Mouse (Mus musculus) myocyte (in vitro differentiated cells): ENCODE measurements around the gene Nadk2. TPM values are rescaled to one million over a fixed set of nuclear protein-coding genes. Genes with fewer than 3 reads are reported as not detected.

Source experiments
- H3K27me3 ChIP-seq: one replicate; pipeline ENCODE4 v1.6.1; 2011; ENCODE audit not compliant: control insufficient read depth, insufficient read depth, insufficient read length
- H3K36me3 ChIP-seq: one replicate; pipeline ENCODE4 v1.6.1; 2011; ENCODE audit not compliant: control insufficient read depth, insufficient read depth
- H3K4me2 ChIP-seq: one replicate; pipeline ENCODE4 v1.6.1; 2011; ENCODE audit warnings: low read depth, control low read depth
- H3K4me3 ChIP-seq: one replicate; pipeline ENCODE4 v1.5.1; 2011; ENCODE audit warnings: mild to moderate bottlenecking, control low read depth, moderate library complexity
- H3K79me2 ChIP-seq: one replicate; pipeline ENCODE4 v1.6.1; 2011; ENCODE audit not compliant: control insufficient read depth, insufficient read depth
- H3ac ChIP-seq: one replicate; pipeline ENCODE4 v1.6.1; 2011; ENCODE audit not compliant: control insufficient read depth, insufficient read length
- CEBPB ChIP-seq: IDR thresholded peaks from 2 replicates; pipeline ENCODE4 v1.6.1; 2011; ENCODE audit warnings: mild to moderate bottlenecking, moderate library complexity; ENCODE audit not compliant: poor library complexity, insufficient read depth, severe bottlenecking
- E2F4 ChIP-seq: IDR thresholded peaks from one replicate; pipeline ENCODE4 v1.6.1; 2011; ENCODE audit warnings: mild to moderate bottlenecking, control low read depth, moderate library complexity; ENCODE audit not compliant: insufficient read depth
- MAX ChIP-seq: IDR thresholded peaks from one replicate; pipeline ENCODE4 v1.6.1; 2011; ENCODE audit warnings: low read depth, mild to moderate bottlenecking, control low read depth
- MYOD1 ChIP-seq, 3 experiments: IDR thresholded peaks; one replicate each; pipeline ENCODE4 v1.6.1; 2011; ENCODE audit warnings: control low read depth in 2 of 3, low read depth in 2 of 3, mild to moderate bottlenecking in 2 of 3, moderate library complexity in 1 of 3; ENCODE audit not compliant: insufficient read length in 2 of 3, control insufficient read depth in 1 of 3
- MYOG ChIP-seq, 3 experiments: IDR thresholded peaks; one replicate each; pipeline ENCODE4 v1.6.1; 2011; ENCODE audit warnings: control low read depth in 2 of 3, low read depth in 2 of 3, mild to moderate bottlenecking in 2 of 3; ENCODE audit not compliant: insufficient read length in 2 of 3, control insufficient read depth in 1 of 3, insufficient read depth in 1 of 3
- POLR2A ChIP-seq: IDR thresholded peaks from one replicate; pipeline ENCODE4 v1.6.1; 2011; ENCODE audit warnings: low read depth, mild to moderate bottlenecking, control low read depth, moderate library complexity; ENCODE audit not compliant: insufficient read length
- POLR2AphosphoS2 ChIP-seq: IDR thresholded peaks from one replicate; pipeline ENCODE4 v1.6.1; 2011; ENCODE audit warnings: low read depth, control low read depth; ENCODE audit not compliant: insufficient read length
- REST ChIP-seq: IDR thresholded peaks from one replicate; pipeline ENCODE4 v1.6.1; 2011; ENCODE audit warnings: mild to moderate bottlenecking, control low read depth, moderate library complexity; ENCODE audit not compliant: insufficient read depth, insufficient read length
- SRF ChIP-seq: IDR thresholded peaks from one replicate; pipeline ENCODE4 v1.6.1; 2011; ENCODE audit warnings: low read depth; ENCODE audit not compliant: control insufficient read depth, insufficient read length
- TCF12 ChIP-seq: IDR thresholded peaks from one replicate; pipeline ENCODE4 v1.6.1; 2011; ENCODE audit warnings: mild to moderate bottlenecking, control low read depth; ENCODE audit not compliant: poor library complexity, insufficient read depth, severe bottlenecking
- TCF3 ChIP-seq: IDR thresholded peaks from one replicate; pipeline ENCODE4 v1.6.1; 2011; ENCODE audit warnings: low read depth, control low read depth; ENCODE audit not compliant: insufficient read length
- USF1 ChIP-seq: IDR thresholded peaks from one replicate; pipeline ENCODE4 v1.6.1; 2011; ENCODE audit warnings: low read depth, mild to moderate bottlenecking, control low read depth, moderate library complexity
- polyA plus RNA-seq: library from polyadenylated mRNA; unstranded; fragments of >200 nt; fragmentation: generic; extraction: Trizol; gene quantifications from one replicate; pipeline ENCODE4 v1.2.1, GENCODE M21; 2012; ENCODE audit warnings: missing spikeins

Nadk2 gene
- polyA plus RNA-seq, 1 experiment: 6.3 TPM

GRCm38 (mm10) chr15:9086813-9087212 lies 15.8 kb downstream of the Nadk2 start:
- Histone ChIP-seq H3K27me3 (no peaks in the 10 kb centered on the region), H3ac (no peak overlapping the region), H3K36me3 (no peaks in the 10 kb centered on the region), H3K79me2 (no peaks in the 10 kb centered on the region), H3K4me2 (no peak overlapping the region), H3K4me3 (no peak overlapping the region)
- TF ChIP-seq CEBPB (no peak), MYOG (IDR thresholded peaks at IDR 0.05; ENCODE audit: control insufficient read depth in 1 of 3, insufficient read depth in 1 of 3, insufficient read length in 2 of 3, low read depth in 2 of 3) (no peak), E2F4 (no peak), SRF (no peak), USF1 (no peak), REST (no peak), MAX (no peak), POLR2AphosphoS2 (no peak), MYOD1 (IDR thresholded peaks at IDR 0.05; ENCODE audit: control insufficient read depth in 1 of 3, insufficient read length in 2 of 3, low read depth in 2 of 3) (no peak), TCF12 (no peak), POLR2A (no peak), TCF3 (no peak)

GRCm38 (mm10) chr15:9087421-9087820 lies 16.4 kb downstream of the Nadk2 start:
- H3K36me3 ChIP-seq: no peaks in the 10 kb centered on the region
- no peak for TF ChIP-seq POLR2AphosphoS2
- TF ChIP-seq MYOG (IDR thresholded peaks at IDR 0.05; ENCODE audit: control insufficient read depth in 1 of 3, insufficient read depth in 1 of 3, insufficient read length in 2 of 3, low read depth in 2 of 3): no peak
- no peak for TF ChIP-seq TCF12
- no peak for TF ChIP-seq TCF3
- no peak for TF ChIP-seq MYOD1 (IDR thresholded peaks at IDR 0.05; ENCODE audit: control insufficient read depth in 1 of 3, insufficient read length in 2 of 3, low read depth in 2 of 3)
- TF ChIP-seq USF1: no peak
- TF ChIP-seq POLR2A: no peak
- TF ChIP-seq MAX: no peak
- TF ChIP-seq SRF: no peak
- TF ChIP-seq E2F4: no peak
- TF ChIP-seq CEBPB: no peak
- TF ChIP-seq REST: no peak

GRCm38 (mm10) chr15:9087895-9088682 lies 17.0 kb downstream of the Nadk2 start:
- Histone ChIP-seq H3K27me3 (no peaks in the 10 kb centered on the region), H3K79me2 (no peaks in the 10 kb centered on the region), H3ac (no peak overlapping the region), H3K36me3 (no peaks in the 10 kb centered on the region), H3K4me2 (no peak overlapping the region), H3K4me3 (no peak overlapping the region)
- no peak for TF ChIP-seq CEBPB

More at GRCm38 (mm10) chr15:9087421-9087820, 16.4 kb downstream of the Nadk2 start:
- no peak overlapping the region for H3ac ChIP-seq
- H3K4me3 ChIP-seq: no peak overlapping the region
- no peak overlapping the region for H3K4me2 ChIP-seq
- H3K79me2 ChIP-seq: no peaks in the 10 kb centered on the region
- H3K27me3 ChIP-seq: no peaks in the 10 kb centered on the region

- Histone ChIP-seq H3ac (no peak overlapping the region), H3K36me3 (no peaks in the 10 kb centered on the region), H3K4me3 (no peak overlapping the region), H3K4me2 (no peak overlapping the region), H3K79me2 (no peaks in the 10 kb centered on the region), H3K27me3 (no peaks in the 10 kb centered on the region)
- TF ChIP-seq MAX: no peak
- TF ChIP-seq MYOG (IDR thresholded peaks at IDR 0.05; ENCODE audit: control insufficient read depth in 1 of 3, insufficient read depth in 1 of 3, insufficient read length in 2 of 3, low read depth in 2 of 3): no peak
- TF ChIP-seq REST: no peak
These were observed 17.6 kb downstream of the Nadk2 start for GRCm38 (mm10) chr15:9088683-9089072.

- TF ChIP-seq TCF3 (no peak), POLR2A (no peak)
- Histone ChIP-seq H3K36me3 (no peaks in the 10 kb centered on the region), H3ac (no peak overlapping the region)
These were observed 18.2 kb downstream of the Nadk2 start for GRCm38 (mm10) chr15:9089136-9089720.

More at GRCm38 (mm10) chr15:9089136-9089720, 18.2 kb downstream of the Nadk2 start:
- Histone ChIP-seq H3K79me2 (no peaks in the 10 kb centered on the region), H3K4me2 (no peak overlapping the region), H3K4me3 (no peak overlapping the region), H3K27me3 (no peaks in the 10 kb centered on the region)
